Mouse (Mus musculus) neural tube, embryonic 15.5 days (tissue): ENCODE results near the gene Abhd2. TPM values are rescaled to one million over a fixed set of nuclear protein-coding genes. Genes with fewer than 3 reads are reported as not detected.

ENCODE experiments used
- ATAC-seq: fragments of 200-750 bp; cut with Nextera tagmentation; 2 replicates; pipeline ENCODE4 v1.8.0; 2017; ENCODE audit warnings: mild to moderate bottlenecking, moderate TSS enrichment, moderate library complexity; ENCODE audit not compliant: low FRiP score
- H3K27ac ChIP-seq: fragments of 300-500 bp; sonication (generic); replicated peaks from 2 replicates; pipeline ENCODE4 v1.5.1; 2015; ENCODE audit warnings: mild to moderate bottlenecking, inconsistent platforms
- H3K27me3 ChIP-seq: fragments of 300-500 bp; sonication (generic); replicated peaks from 2 replicates; pipeline ENCODE4 v1.6.1; 2015; ENCODE audit warnings: inconsistent platforms
- H3K36me3 ChIP-seq: fragments of 300-500 bp; sonication (generic); 2 replicates; pipeline ENCODE4 v1.6.1; 2015; ENCODE audit warnings: inconsistent platforms
- H3K4me1 ChIP-seq: fragments of 300-500 bp; sonication (generic); 2 replicates; pipeline ENCODE4 v1.6.1; 2015; ENCODE audit warnings: inconsistent platforms
- H3K4me2 ChIP-seq: fragments of 300-500 bp; sonication (generic); 2 replicates; pipeline ENCODE4 v1.6.1; 2015; ENCODE audit warnings: inconsistent platforms, mild to moderate bottlenecking, moderate library complexity
- H3K4me3 ChIP-seq: fragments of 300-500 bp; sonication (generic); replicated peaks from 2 replicates; pipeline ENCODE4 v1.5.1; 2015; ENCODE audit warnings: mild to moderate bottlenecking, inconsistent platforms
- H3K9ac ChIP-seq: fragments of 300-500 bp; sonication (generic); replicated peaks from 2 replicates; pipeline ENCODE4 v1.6.1; 2015; ENCODE audit warnings: mild to moderate bottlenecking, inconsistent platforms
- H3K9me3 ChIP-seq: fragments of 300-500 bp; sonication (generic); replicated peaks from 2 replicates; pipeline ENCODE4 v1.6.1; 2016; ENCODE audit warnings: inconsistent platforms
- WGBS: fragments of 180-500 bp; shearing (Covaris S2); methylation state at CpG from one replicate; pipeline ENCODE4 v1.1.7; 2015; ENCODE audit warnings: mixed read lengths; 5-methylcytosine and 5-hydroxymethylcytosine counted together
- polyA plus RNA-seq: library from polyadenylated mRNA; unstranded; fragments of >200 nt; fragmentation: Nextera tagmentation; extraction: Ambion mirVana; gene quantifications from 2 replicates; pipeline ENCODE4 v1.2.1, GENCODE M21; 2015

Gene Abhd2
- polyA plus RNA-seq, 1 experiment from 2014 or later, result 15.6 TPM

DNA sequence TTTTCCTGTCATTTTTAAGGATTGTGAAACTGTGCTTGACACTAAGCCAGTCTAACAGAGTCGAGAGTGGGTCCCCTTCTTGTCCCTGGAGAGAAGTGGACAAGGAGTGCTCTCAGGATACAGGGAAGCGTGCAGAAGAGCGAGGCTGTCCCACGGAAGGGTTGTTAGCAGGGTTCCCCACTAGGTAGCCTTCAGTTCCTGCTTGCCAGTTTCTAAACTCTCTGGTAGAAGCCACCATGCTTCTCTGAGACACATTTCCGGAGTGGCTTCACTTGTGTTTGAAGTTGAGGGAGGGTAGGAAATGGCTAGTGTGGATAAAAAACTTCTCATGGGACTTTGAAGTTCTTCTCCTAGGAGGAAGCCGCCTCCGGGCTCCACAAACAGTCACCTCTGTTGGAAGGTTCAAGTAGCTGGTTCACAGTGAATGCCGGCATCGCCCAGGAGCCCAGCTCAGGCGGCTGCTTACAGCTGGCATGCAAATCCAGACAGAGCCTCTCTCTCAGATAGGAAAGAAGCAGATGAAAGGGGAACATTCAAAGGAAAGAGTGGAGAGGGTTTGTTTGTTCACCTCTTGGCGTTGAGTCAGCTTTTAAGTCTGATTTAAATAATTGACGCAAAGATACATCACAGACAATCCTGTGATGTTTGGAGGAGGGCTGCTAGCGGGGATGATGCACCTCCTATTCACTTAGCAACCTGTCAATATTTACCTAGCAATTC lies 27.6 kb downstream of the Abhd2 start:
- Histone ChIP-seq H3K4me3 (no peak overlapping the region), H3K4me1 (peaks cover 23% of the 10 kb centered on the region), H3K36me3 (peaks cover 16% of the 10 kb centered on the region), H3K9ac (no peak overlapping the region), H3K9me3 (no peaks in the 10 kb centered on the region), H3K27me3 (no peaks in the 10 kb centered on the region), H3K4me2 (no peak overlapping the region), H3K27ac (peak overlapping the region; percentile 58)
- ATAC-seq, result peak; percentile 20; the same call in 1 of the 2 replicates
- 57% methylated on average over 13 of the region's 13 CpGs for WGBS

DNA sequence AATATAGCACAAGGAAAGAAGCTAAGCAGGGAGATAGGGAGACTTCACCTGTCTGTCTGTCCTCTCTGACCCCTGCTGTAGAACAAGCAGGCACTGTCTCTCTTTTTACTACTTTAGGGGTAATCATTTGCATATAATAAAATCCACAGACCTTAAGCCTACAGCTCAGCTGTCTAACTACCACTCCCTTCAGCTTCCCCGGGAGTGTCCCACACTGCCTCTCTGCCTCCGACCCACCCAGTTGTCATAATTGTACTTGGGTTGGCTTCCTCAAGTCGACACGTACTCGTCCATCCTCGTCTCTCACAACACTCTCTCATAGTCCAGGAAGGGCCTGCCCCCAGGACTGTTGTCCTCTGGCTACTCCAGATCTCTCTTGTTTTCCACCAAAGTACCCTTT lies 29.1 kb downstream of the Abhd2 start:
- Histone ChIP-seq H3K9ac (no peak overlapping the region), H3K27ac (no peak overlapping the region), H3K36me3 (peaks cover 9% of the 10 kb centered on the region), H3K4me3 (no peak overlapping the region), H3K9me3 (no peaks in the 10 kb centered on the region), H3K4me1 (peaks cover 23% of the 10 kb centered on the region), H3K27me3 (no peaks in the 10 kb centered on the region), H3K4me2 (no peak overlapping the region)
- no peak for ATAC-seq
- WGBS, result 91% methylated on average over 6 of the region's 6 CpGs

DNA sequence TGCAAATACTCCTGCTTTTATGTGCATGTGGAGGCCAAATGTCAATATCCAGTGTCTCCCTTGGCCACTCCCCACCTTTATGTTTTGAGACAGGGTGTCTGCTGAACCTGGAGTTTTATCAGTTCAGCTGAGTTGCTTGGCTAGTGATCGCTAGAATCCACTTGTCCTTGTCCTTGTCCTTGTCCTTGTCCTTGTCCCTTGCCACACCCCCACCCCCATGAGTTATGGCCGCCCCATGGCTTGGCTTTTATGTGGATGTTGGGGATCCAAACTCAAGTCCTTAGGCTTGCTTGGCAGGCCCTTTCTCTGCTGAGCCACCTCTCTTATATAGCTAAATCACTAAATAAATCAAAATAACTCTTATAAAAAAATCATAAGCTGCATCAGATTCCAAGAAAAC lies 29.6 kb downstream of the Abhd2 start:
- Histone ChIP-seq H3K9me3 (no peaks in the 10 kb centered on the region), H3K9ac (no peak overlapping the region), H3K4me1 (peaks cover 23% of the 10 kb centered on the region), H3K4me3 (no peak overlapping the region), H3K4me2 (no peak overlapping the region), H3K27ac (no peak overlapping the region), H3K36me3 (peaks cover 6% of the 10 kb centered on the region), H3K27me3 (no peaks in the 10 kb centered on the region)
- ATAC-seq, result no peak
- 85% methylated on average over 2 of the region's 2 CpGs for WGBS

DNA sequence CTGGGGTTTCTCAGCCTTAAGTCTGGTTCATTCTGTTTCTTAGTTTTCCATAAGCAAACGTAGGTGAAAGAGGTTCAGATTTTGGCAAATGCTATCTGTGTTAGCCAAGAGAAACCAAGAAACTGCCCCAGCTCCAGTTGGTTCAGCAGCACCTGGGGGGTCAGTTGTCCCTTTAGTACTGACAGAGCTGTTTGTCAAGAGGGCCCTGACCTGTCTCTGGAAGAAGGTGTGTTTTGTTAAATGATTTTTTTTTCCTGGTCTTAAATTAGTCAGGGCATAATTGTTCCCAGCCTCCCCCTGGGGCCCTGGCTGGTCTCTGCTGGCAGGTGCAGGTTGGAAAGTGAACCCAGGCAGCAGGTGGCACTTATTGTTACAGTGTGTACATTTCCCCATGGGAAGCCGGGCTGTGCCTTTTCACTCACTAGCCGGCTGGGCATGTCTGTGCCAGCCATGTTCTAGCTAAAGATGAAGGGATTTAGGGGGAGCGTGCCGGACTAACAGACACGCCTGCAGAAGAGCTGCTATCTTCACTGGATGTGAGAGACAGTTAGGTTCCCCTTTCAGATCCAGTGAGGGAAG lies 30.3 kb downstream of the Abhd2 start:
- no peaks in the 10 kb centered on the region for H3K9me3 ChIP-seq
- H3K27ac ChIP-seq, result no peak overlapping the region
- no peak overlapping the region for H3K4me2 ChIP-seq
- no peaks in the 10 kb centered on the region for H3K27me3 ChIP-seq
- H3K4me1 ChIP-seq, result peaks cover 23% of the 10 kb centered on the region
- ATAC-seq, result no peak
- no peak overlapping the region for H3K4me3 ChIP-seq
- WGBS, result 64% methylated on average over 6 of the region's 6 CpGs
- peaks cover under 1% of the 10 kb centered on the region; the same call in 1 of the 2 replicates for H3K36me3 ChIP-seq
- H3K9ac ChIP-seq, result no peak overlapping the region

DNA sequence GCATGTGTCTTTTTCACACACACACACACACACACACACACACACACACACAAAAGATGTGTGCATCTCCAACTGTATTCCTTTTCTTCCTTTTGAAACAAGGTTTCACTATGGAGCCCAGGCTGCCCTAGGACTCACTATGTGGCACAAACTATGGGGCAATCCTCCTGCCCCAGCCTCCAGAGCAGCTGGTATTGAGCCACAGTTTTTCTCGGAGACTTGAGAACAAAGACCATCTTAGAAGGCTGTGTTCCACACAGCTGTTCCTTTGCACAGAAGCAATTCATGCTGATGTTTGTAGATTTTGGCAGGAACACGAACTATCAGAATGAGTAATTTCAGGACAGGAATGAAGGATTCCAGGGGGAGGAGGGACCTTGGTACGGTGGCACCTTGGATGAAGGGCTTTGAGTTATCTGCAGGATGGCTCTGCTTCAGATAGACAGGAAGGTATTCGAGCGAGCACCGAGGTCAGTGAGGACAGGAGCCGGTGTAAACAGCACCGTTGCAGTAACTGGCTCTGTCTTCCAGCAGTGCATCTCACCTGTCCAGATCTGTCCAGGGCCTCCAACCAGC lies 35.5 kb downstream of the Abhd2 start:
- H3K27ac ChIP-seq, result peak overlapping the region; percentile 7; the same call in 1 of the 2 replicates
- no peak for ATAC-seq
- 69% methylated on average over 8 of the region's 8 CpGs for WGBS

DNA sequence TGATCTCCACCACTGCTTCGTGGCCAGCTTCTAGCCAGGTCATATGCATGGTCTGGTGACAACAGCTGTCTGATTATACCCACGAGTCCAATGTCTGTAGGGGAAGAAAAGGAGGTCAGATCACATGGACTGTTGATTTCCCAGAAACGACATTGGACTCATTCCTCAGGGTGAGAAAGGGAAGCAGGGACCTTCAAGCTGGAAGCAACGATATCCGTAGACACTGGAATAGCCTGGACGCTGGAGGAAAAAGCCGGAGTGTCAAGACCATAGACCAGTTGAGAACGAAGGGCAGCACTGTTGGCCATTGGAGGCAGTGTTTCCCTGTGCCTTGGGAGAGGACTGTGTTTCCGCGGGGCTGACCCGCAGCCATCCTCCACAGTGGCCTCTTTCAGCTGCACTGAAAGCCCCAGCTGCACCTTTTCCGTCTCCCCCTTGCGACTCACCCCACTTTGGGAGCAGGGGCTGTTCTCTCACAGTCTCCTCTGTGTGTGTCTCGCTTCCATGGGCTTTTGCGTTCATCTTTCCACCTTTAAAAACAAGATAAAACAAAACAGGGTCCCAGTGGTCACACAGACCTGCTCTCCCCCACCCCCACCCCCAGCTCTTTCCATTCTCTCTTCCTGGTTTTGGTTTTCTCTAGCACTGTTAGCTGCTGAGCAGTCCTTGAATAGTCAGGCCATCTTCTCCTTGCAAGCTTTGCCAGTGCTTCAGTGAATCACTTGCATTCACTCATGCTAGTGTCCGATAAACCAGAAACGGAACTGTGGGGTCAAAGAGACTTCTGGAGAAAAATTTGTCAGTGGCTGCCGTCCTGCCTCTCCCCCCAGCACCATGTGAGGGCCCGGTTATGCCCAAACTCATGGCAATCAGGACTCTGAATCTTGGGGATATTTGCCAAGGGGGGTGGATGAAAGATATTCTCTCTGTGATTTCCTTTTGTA lies 36.5 kb downstream of the Abhd2 start:
- no peak for ATAC-seq
- peaks cover 52% of the 10 kb centered on the region for H3K4me1 ChIP-seq

More for the DNA sequence above, 35.5 kb downstream of the Abhd2 start:
- H3K36me3 ChIP-seq, result no peaks in the 10 kb centered on the region
- H3K27me3 ChIP-seq, result no peaks in the 10 kb centered on the region
- no peak overlapping the region for H3K4me3 ChIP-seq
- H3K4me2 ChIP-seq, result no peak overlapping the region
- no peak overlapping the region for H3K9ac ChIP-seq
- no peaks in the 10 kb centered on the region for H3K9me3 ChIP-seq
- peaks cover 45% of the 10 kb centered on the region for H3K4me1 ChIP-seq

DNA sequence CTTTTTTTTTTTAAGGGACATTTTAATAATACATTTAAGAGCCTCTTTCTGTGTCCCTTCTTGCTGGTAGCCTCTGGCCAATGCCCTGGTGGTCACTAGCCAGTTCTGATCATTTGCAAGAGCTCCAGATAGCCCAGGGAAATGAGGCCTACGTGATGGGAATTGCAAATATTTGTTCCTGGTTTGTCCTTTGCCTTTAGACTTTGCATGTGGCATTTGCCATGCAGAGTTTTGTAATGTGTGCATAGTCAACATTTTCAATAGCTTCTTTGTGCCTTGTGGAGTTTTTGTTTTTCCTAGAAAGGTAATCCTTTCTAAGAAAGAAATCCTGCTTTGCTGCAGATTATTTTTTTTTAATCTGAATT lies 37.2 kb downstream of the Abhd2 start:
- Histone ChIP-seq H3K9me3 (no peaks in the 10 kb centered on the region), H3K27me3 (no peaks in the 10 kb centered on the region), H3K4me2 (no peak overlapping the region), H3K36me3 (no peaks in the 10 kb centered on the region), H3K4me3 (no peak overlapping the region), H3K27ac (no peak overlapping the region; the same call in 1 of the 2 replicates), H3K4me1 (peaks cover 58% of the 10 kb centered on the region), H3K9ac (no peak overlapping the region)
- 42% methylated on average over 1 of the region's 1 CpGs for WGBS
- no peak for ATAC-seq

More for the DNA sequence above, 36.5 kb downstream of the Abhd2 start:
- Histone ChIP-seq H3K4me3 (no peak overlapping the region), H3K4me2 (no peak overlapping the region), H3K36me3 (no peaks in the 10 kb centered on the region), H3K27me3 (no peaks in the 10 kb centered on the region), H3K9me3 (no peaks in the 10 kb centered on the region), H3K27ac (peak overlapping the region; percentile 7), H3K9ac (no peak overlapping the region)
- 49% methylated on average over 19 of the region's 19 CpGs for WGBS

DNA sequence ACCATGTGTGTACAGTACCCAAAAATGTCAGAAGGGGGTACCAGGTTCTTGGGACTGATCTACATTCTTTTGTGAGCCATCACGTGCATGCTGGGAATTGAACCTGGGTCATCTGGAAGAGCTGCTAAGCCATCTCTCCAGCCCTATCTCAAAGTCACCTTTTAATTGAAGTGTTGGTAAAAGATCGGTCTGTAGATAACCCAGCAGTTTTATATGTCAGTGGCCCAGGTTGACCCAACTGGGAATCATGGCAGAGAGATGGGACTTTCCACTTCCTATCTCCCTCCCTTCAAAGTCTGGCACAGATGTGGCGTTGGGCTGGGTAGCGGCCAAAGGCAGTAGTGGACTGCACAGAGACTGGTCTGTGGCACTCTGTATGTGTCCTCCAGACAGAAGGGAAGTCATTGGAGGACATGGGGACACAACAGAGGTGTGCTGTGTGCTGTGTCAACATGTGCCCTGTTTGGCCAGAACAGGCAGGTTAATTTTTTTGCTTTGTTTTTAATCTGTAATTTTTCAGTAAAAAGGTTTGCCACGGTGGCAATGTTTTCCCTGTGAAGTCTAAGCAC lies 38.5 kb downstream of the Abhd2 start:
- Histone ChIP-seq H3K36me3 (no peaks in the 10 kb centered on the region), H3K9ac (no peak overlapping the region), H3K4me3 (no peak overlapping the region), H3K4me1 (peaks cover 72% of the 10 kb centered on the region), H3K9me3 (no peaks in the 10 kb centered on the region), H3K4me2 (no peak overlapping the region), H3K27ac (peak overlapping the region; percentile 48; the same call in 1 of the 2 replicates), H3K27me3 (no peaks in the 10 kb centered on the region)
- WGBS, result 89% methylated on average over 5 of the region's 5 CpGs
- ATAC-seq, result no peak

DNA sequence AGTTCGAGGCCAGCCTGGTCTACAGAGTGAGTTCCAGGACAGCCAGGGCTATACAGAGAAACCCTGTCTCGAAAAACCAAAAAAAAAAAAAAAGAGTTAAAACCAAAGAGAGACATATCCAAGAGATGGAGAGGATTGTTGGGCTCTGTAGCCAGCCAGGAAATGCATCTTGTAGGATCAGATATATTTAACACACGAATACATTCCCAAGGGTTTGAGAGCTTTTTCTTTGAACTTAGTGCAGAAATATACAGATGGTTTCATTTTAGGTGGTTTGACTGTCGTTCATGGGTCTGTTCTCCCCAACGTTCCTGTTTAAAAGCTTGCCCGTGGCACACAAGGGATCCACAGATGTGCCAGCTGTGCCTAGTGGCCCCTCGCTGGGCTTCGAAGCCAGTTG lies 39.2 kb downstream of the Abhd2 start:
- peaks cover 77% of the 10 kb centered on the region for H3K4me1 ChIP-seq
- no peaks in the 10 kb centered on the region for H3K9me3 ChIP-seq
- H3K36me3 ChIP-seq, result no peaks in the 10 kb centered on the region
- no peaks in the 10 kb centered on the region for H3K27me3 ChIP-seq
- no peak for ATAC-seq
- H3K27ac ChIP-seq, result peak overlapping the region; percentile 77
- H3K4me2 ChIP-seq, result no peak overlapping the region
- peak overlapping the region; percentile 30 for H3K9ac ChIP-seq
- H3K4me3 ChIP-seq, result no peak overlapping the region
- 54% methylated on average over 8 of the region's 8 CpGs for WGBS

DNA sequence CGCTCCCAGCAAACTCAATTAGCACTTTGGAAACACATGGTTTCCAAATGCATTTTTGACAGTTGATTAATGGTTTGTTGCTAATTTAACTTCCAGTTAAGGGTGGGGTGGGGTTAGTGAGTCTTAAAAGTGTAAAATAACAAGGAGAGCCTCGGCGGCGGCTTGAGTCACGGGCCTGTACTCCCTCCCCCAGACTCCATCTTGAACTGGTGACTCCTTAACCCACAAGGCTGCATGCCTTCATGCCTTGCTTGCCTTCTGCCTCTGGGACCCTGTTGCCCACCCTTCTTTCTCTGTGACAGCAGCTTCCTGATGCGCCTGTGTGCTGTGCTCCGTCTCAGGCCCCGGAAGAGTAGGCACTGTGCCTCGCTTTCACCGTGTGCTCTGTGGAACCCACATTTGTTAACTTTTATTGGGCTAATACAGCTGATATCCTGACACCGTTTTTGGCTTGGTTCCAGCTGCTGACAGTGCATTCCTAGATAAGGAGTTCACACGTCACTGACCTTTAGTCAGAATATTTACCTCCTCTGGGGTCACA lies 40.6 kb downstream of the Abhd2 start:
- peak overlapping the region; percentile 77 for H3K27ac ChIP-seq
- H3K36me3 ChIP-seq, result no peaks in the 10 kb centered on the region
- no peaks in the 10 kb centered on the region for H3K27me3 ChIP-seq
- H3K4me3 ChIP-seq, result no peak overlapping the region
- H3K9ac ChIP-seq, result no peak overlapping the region
- 29% methylated on average over 12 of the region's 12 CpGs for WGBS
- no peaks in the 10 kb centered on the region for H3K9me3 ChIP-seq
- H3K4me1 ChIP-seq, result peaks cover 87% of the 10 kb centered on the region
- no peak for ATAC-seq
- H3K4me2 ChIP-seq, result peak overlapping the region; percentile 7; the same call in 1 of the 2 replicates

DNA sequence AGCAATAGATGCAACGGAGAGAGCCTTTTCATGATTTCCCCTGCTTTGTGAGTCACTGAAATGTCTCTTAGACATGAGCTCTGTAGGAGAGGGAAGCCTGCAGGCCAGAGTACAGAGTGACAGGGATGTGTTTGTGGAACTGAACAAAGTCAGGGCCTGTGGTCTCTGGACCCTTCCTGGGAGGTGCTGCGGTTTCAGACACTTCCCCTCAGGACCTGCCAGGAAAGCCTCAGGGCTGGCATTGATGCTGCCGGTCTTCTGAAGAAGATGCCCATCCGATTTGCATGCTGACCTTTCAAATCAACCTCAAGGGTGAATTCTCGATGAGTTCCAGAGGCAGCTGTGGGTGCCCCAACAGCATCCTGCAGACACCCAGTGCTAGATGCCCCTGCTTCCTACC lies 41.5 kb downstream of the Abhd2 start:
- WGBS, result 74% methylated on average over 5 of the region's 5 CpGs
- H3K4me3 ChIP-seq, result no peak overlapping the region
- no peaks in the 10 kb centered on the region for H3K36me3 ChIP-seq
- no peak for ATAC-seq
- H3K27ac ChIP-seq, result no peak overlapping the region
- no peaks in the 10 kb centered on the region for H3K27me3 ChIP-seq
- H3K9me3 ChIP-seq, result no peaks in the 10 kb centered on the region
- H3K9ac ChIP-seq, result no peak overlapping the region
- H3K4me1 ChIP-seq, result peaks cover 78% of the 10 kb centered on the region
- H3K4me2 ChIP-seq, result no peak overlapping the region
